Mouse (Mus musculus) cerebellum, postnatal 10 days (tissue): Measurements from ENCODE around the gene Hspa1b.

ENCODE experiments used
- DNase-seq, 2 experiments: peaks; one replicate each; pipeline ENCODE4 v3.0.0; 2021; ENCODE audit warnings: mixed read lengths in 2 of 2

Hspa1b gene

DNA sequence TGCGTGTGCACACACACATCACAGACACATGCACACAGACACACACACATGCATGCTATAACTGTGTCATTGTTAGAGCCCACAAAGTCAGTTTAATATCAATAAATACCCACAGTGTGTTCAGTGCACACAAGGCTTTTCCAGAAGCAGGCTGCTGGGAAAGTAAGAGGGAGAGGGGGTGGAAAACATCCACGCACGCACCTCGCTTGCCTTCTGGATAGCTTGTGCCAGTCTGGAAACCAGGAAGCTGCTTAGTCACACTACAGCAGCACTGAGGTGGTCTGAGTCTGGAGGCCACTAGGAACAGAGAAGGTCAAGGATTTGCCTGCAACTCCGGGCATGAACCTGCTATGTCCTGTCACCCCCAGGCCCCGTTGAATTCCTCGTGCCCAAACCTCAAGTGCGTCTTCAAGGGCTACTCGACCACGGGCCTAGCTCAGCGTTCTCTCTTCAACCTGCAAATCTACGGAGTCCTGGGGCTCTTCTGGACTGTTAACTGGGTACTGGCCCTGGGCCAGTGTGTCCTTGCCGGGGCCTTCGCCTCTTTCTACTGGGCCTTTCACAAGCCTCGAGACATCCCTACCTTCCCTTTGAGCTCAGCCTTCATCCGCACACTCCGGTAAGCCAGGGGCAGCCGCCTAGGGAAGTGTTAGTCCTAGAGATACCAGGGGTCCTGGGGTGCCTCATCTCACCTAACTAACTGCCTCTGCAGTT lies 31.6 kb downstream of the Hspa1b start:
- no peak for DNase-seq

DNA sequence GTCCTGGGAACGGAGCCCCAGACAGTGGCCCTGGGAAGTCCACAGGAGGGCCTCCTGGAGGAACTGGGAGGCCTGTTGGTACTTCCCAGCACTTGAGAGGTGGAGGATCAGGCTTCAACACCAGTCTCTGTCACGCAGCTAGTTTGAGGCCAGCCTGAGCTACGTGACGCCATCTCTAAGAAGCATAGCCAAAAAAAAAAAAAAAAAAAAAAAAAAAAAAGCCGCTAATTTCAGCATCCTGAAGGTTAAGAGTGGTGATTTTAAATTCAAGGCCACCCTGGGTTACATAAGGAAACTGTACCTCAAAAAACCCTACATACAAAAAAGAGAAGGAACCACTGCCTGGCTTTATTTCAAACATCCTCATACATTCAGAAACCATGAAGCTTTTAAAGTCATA lies 34.8 kb downstream of the Hspa1b start:
- no peak for DNase-seq

DNA sequence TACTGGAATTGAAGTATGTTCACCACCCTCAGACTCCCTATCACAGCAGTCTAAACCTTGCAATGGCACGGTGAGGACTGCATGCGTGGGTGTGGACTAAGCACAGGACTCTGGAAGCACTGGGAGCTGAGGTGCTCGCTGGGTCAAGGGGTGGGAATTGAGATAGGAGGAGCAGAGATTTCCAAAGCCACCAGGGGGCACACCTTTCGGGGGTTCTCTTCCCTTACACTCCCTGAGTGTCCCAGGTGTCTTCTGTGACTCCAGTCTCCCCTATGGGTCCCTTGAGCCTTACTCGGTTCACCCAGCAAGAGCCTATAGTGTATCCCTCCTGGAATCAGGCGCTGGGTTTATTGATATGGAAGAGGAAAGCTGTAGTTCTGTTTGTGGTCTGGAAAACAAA lies 36.1 kb downstream of the Hspa1b start:
- DNase-seq: no peak

DNA sequence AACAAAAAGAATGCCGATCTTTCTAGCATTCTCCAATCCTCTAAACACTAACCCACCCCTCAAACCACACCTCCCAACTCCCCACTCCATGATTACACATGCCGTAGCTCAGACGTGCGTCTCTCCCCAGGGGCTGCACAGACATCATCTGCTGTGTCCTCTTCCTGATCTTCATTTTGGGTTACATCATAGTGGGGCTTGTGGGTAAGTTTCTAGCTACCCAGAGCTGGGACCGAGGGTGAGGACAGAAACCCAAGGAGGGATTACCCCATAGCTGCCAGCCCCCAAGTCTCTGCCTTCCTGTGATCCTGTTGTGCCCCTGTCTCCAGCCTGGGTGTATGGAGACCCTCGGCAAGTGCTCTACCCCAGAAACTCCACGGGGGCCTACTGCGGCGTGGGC lies 41.9 kb downstream of the Hspa1b start:
- no peak for DNase-seq

DNA sequence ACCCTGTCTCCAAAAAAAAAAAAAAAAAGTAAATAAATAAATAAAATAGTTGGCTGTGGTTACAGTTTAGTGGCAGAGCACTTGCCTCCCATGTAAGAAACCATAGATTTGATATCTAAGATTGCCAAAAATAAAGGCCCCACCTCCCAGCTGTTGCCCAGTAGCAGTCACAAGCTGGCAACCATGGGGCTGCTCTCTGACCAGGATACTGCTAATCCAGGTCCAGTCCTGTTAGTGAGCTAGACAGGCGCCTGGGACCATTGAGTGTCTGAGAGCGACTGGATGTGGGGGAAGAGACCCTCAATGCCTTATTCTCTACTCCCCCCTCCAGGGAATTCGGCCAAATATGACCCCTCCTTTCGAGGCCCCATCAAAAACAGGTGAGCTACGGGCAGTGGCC lies 42.7 kb downstream of the Hspa1b start:
- DNase-seq: no peak

DNA sequence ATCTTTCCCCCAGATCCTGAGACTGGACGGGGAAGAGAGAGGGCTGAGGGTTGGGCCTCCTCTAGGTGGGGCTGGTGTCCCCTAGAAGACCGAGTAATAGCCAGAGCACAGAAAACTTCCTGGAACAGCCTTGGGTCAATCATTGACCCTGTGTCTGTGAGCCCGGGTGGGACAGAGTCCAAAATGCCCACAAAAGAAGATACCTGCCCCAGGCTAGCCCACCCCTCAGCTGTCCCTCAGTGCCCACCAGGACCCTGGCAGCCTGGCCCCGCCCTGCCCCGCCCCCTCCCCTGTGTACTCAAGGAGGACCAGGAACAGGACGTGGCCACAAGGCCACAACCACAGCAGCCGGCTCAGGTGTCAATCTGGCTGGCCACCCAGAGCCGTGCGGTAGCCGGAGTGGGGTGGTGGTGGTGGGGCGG lies 43.6 kb downstream of the Hspa1b start:
- DNase-seq: no peak

DNA sequence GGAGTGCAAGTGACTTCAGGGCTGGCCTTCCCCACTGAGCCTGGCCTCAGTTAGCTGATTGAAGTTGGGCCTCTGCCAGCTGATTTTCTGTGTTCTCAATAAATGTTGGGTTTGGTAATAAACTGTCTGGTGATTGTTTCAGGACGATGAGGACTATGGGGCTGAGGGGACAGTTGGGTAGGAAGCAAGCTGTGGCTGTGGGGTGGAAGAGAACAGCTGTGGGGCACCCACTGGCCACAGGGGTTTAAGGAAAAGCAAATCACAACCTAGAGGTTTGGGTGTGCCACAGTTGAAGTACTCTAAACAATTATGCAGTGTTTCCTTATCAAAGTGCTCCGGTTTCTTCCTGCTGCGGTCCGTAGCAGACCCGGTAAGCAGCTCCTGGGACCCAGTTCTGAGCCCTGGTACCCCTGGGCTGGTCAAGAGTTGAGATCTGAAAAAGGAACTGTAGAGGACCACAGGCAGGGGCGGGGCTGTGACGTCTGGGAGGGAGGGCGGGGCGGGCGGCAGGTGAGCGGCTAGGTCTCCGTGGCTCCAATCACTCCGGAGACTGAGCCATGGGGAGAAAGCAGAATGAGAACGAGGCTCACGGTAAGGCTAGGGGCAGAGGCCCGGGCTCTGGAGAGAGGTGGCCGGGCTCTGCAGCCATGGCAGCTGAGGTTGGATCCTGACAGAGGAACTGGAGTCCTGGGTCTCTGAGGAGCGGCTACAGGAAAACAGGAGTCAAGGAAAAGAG lies 44.9 kb downstream of the Hspa1b start, which contains the start of gene Slc44a4:
Gene Slc44a4, plus strand, starts transcription at position 537 of the 736 bp plus-strand sequence.
- DNase-seq: no peak

DNA sequence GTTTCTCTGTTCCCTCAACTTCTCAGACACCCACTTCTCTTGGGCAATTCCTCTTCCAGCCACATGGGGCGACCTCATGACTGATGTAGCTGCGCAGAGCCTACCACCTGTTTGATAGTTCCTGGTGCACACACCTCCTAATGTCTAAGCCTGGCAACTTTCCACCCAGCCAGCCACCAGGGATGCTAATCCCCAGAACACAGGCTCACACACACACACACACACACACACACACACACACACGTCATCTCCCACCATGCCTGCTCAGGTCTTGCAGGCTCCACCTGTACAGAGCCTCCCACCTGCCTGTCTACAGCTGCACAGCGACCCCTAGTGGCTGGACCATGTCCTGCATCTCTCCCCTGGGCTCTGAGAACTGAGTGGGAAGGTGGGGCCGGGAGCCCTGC lies 47.1 kb downstream of the Hspa1b start:
- peak; percentile 79 to 87 for DNase-seq

DNA sequence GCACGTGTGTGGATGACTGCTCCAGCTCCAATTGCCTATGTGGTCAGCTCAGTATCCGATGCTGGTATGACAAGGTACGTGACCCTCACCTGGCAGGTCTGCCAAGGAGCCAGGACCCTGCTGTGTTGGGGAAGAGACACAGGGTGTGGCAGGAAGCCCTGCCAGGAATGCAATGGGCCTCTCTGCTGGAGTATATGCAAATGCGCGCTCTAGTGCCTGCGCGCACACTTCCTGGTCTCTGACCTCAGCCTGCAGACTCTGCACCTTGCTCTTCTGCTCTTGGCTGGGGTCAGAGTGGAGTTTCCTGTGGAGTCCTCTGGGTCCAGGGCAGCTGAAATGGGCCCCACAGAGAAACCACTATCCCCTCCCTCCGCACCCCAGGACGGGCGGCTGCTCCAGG lies 48.1 kb downstream of the Hspa1b start:
- no peak for DNase-seq
